Mouse (Mus musculus) E14TG2a.4 (cell line): ENCODE results near the gene Gm49416.

Source experiments
- CTCF ChIP-seq: conservative IDR thresholded peaks from 2 replicates; pipeline ENCODE4 v1.5.1; 2014; ENCODE audit warnings: low read length
- NANOG ChIP-seq: IDR thresholded peaks from 2 replicates; pipeline ENCODE4 v1.6.1; 2014; ENCODE audit warnings: borderline replicate concordance, low read length, mixed read lengths
- POU5F1 ChIP-seq: IDR thresholded peaks from 2 replicates; pipeline ENCODE4 v1.6.1; 2014; ENCODE audit warnings: low read length, borderline replicate concordance

DNA sequence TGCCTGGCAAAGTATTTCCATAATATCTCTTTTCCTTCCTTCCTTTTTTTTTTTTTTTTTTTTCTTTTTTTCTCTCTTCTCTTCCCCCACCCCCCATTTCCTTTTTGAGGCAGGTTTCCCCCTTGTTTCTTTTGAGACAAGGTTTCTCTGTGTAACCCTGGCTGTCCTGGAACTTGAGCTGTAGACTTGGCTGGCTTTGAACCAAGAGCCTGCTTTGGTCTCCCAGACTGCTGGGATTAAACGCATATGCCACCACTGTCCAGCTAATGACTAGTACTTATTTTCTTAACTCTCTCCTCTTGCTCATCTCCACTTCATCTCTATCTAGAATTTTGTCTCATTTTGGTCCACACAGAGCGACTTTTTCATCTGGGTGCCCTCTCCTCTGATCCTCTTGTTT is 54.3 kb downstream of the Gm49416 start:
- no peak for TF ChIP-seq CTCF
- TF ChIP-seq POU5F1: no peak
- TF ChIP-seq NANOG: no peak
